Mouse (Mus musculus) ES-E14 (cell line): ENCODE measurements at regions not wholly inside any gene's neighbourhood (a gene's known extent, or its start where the extent isn't known, plus 50 kb on each side); places are given as distances from the start of the nearest gene placed in this dataset.

ENCODE experiments used
- DNase-seq: peaks from one replicate; pipeline ENCODE4 v3.0.0-alpha.2; 2013; ENCODE audit warnings: low read depth, low spot score
- H3K27ac ChIP-seq: 2 replicates; pipeline ENCODE4 v1.5.1; 2012; ENCODE audit warnings: low read depth, mild to moderate bottlenecking, low read length, moderate library complexity, mixed read lengths; ENCODE audit not compliant: poor library complexity, insufficient read depth, severe bottlenecking
- H3K36me3 ChIP-seq: 2 replicates; pipeline ENCODE4 v1.6.1; 2012; ENCODE audit warnings: mild to moderate bottlenecking, low read length, moderate library complexity, mixed read lengths; ENCODE audit not compliant: control insufficient read depth, poor library complexity, insufficient read depth, severe bottlenecking
- H3K4me1 ChIP-seq, 2 experiments: fragments of 150-350 bp in 1 of 2; sonication (generic) in 1 of 2; 2 replicates each; pipeline ENCODE4 v1.6.1; 2012; ENCODE audit warnings: low read length in 2 of 2, mild to moderate bottlenecking in 1 of 2, mixed read lengths in 1 of 2; ENCODE audit not compliant: control insufficient read depth in 2 of 2, insufficient read depth in 2 of 2, poor library complexity in 1 of 2
- H3K4me3 ChIP-seq, 2 experiments: fragments of 150-350 bp in 1 of 2; sonication (generic) in 1 of 2; 2 replicates each; pipeline ENCODE4 v1.5.1; 2012; ENCODE audit warnings: low read length in 2 of 2, low read depth in 1 of 2, mild to moderate bottlenecking in 1 of 2, mixed read lengths in 1 of 2; ENCODE audit not compliant: insufficient read depth in 1 of 2, poor library complexity in 1 of 2, severe bottlenecking in 1 of 2
- H3K9ac ChIP-seq: 2 replicates; pipeline ENCODE4 v1.6.1; 2012; ENCODE audit warnings: low read depth, mild to moderate bottlenecking, low read length, mixed read lengths; ENCODE audit not compliant: poor library complexity, insufficient read depth, severe bottlenecking
- H3K9me3 ChIP-seq: fragments of 150-350 bp; sonication (generic); 2 replicates; pipeline ENCODE4 v1.6.1; 2012; ENCODE audit warnings: low read depth, mild to moderate bottlenecking, low read length; ENCODE audit not compliant: control insufficient read depth, insufficient read depth
- CHD2 ChIP-seq: IDR thresholded peaks from 2 replicates; pipeline ENCODE4 v1.6.1; 2014; ENCODE audit warnings: mild to moderate bottlenecking, low read depth, low read length, inconsistent platforms
- HCFC1 ChIP-seq: IDR thresholded peaks from 2 replicates; pipeline ENCODE4 v1.6.1; 2012; ENCODE audit warnings: low read length, inconsistent platforms, borderline replicate concordance; ENCODE audit not compliant: insufficient read depth
- MAFK ChIP-seq: IDR thresholded peaks from 2 replicates; pipeline ENCODE4 v1.6.1; 2014; ENCODE audit warnings: mild to moderate bottlenecking, low read depth, low read length, inconsistent platforms; ENCODE audit not compliant: insufficient read depth
- ZC3H11A ChIP-seq: IDR thresholded peaks from 2 replicates; pipeline ENCODE4 v1.6.1; 2012; ENCODE audit warnings: low read depth, mild to moderate bottlenecking, inconsistent platforms, low read length, borderline replicate concordance
- ZNF384 ChIP-seq: IDR thresholded peaks from 2 replicates; pipeline ENCODE4 v1.6.1; 2012; ENCODE audit warnings: low read depth, low read length, inconsistent platforms
- in situ Hi-C, 2 experiments: fragments of 600-800 bp; cut with MboI; formaldehyde crosslinking; loops; one replicate each; pipeline ENCODE4 v1.15.1; 2025; ENCODE audit warnings: low sequenced_read_pairs in 2 of 2, inconsistent platforms in 1 of 2; ENCODE audit not compliant: unreplicated experiment in 2 of 2

GRCm38 (mm10) chr2:129958120-129958519 lies 54.0 kb upstream of the Tgm3 start:
- no peaks in the 10 kb centered on the region for H3K4me1 ChIP-seq
- in situ Hi-C loops: no loop called here
- TF ChIP-seq CHD2 (no peak), ZC3H11A (no peak), ZNF384 (no peak), HCFC1 (no peak)
- no peaks in the 10 kb centered on the region for H3K9me3 ChIP-seq
- no peaks in the 10 kb centered on the region for H3K36me3 ChIP-seq
- no peak overlapping the region for H3K4me3 ChIP-seq
- DNase-seq: no peak
- no peak overlapping the region for H3K9ac ChIP-seq
- H3K27ac ChIP-seq: no peak overlapping the region

- Histone ChIP-seq H3K9ac (no peak overlapping the region), H3K4me1 (no peaks in the 10 kb centered on the region), H3K9me3 (no peaks in the 10 kb centered on the region), H3K4me3 (no peak overlapping the region), H3K36me3 (no peaks in the 10 kb centered on the region), H3K27ac (no peak overlapping the region)
- DNase-seq: no peak
- in situ Hi-C loops: no loop called here
- TF ChIP-seq ZC3H11A (no peak), HCFC1 (no peak), CHD2 (no peak)
Measured at GRCm38 (mm10) chr2:129960364-129960763, 51.8 kb upstream of the Tgm3 start.

GRCm38 (mm10) chr2:129961522-129961921 lies 50.6 kb upstream of the Tgm3 start:
- H3K9ac ChIP-seq: no peak overlapping the region
- DNase-seq: no peak
- H3K27ac ChIP-seq: no peak overlapping the region
- in situ Hi-C loops: no loop called here
- H3K36me3 ChIP-seq: no peaks in the 10 kb centered on the region
- H3K4me3 ChIP-seq: no peak overlapping the region
- no peak for TF ChIP-seq ZC3H11A
- no peak for TF ChIP-seq MAFK
- TF ChIP-seq ZNF384: no peak
- TF ChIP-seq HCFC1: no peak
- TF ChIP-seq CHD2: no peak
- H3K9me3 ChIP-seq: no peaks in the 10 kb centered on the region
- H3K4me1 ChIP-seq: no peaks in the 10 kb centered on the region
